Mouse (Mus musculus): ENCODE results near the gene Rgp1. TPM values are rescaled to one million over a fixed set of nuclear protein-coding genes. Genes with fewer than 3 reads are reported as not detected.

Gene Rgp1
- polyA plus RNA-seq, 1 experiment = 31.9 TPM

GRCm38 (mm10) chr4:43558028-43558630 lies 20.4 kb upstream of the Rgp1 start:
- H3K4me3 ChIP-seq (ENCODE audit: low read depth, low read length) = peak overlapping the region; percentile 14; the same call in 1 of the 2 replicates

GRCm38 (mm10) chr4:43558631-43559356 lies 19.7 kb upstream of the Rgp1 start:
- H3K36me3 ChIP-seq (ENCODE audit: control insufficient read depth, insufficient read depth, low read length) = peaks cover 30% of the 10 kb centered on the region
- 49% methylated on average over 13 of the region's 13 CpGs for WGBS
- peak overlapping the region; percentile 43 for H3K4me3 ChIP-seq (ENCODE audit: low read depth, low read length)
- H3K4me1 ChIP-seq (ENCODE audit: control insufficient read depth, insufficient read depth, insufficient read length, low read length) = peaks cover 15% of the 10 kb centered on the region; the same call in 1 of the 2 replicates
- H3K27ac ChIP-seq (ENCODE audit: insufficient read depth, low read depth, low read length) = peak overlapping the region; percentile 74
- TF ChIP-seq CTCF (IDR thresholded peaks at IDR 0.05; ENCODE audit: extremely low read depth, insufficient read length, insufficient replicate concordance, low read depth, low read length) (no peak), POLR2A (IDR thresholded peaks at IDR 0.05; ENCODE audit: low read depth, low read length) (peak; percentile 32)
- H3K27me3 ChIP-seq (ENCODE audit: control insufficient read depth, insufficient read depth, low read length) = no peaks in the 10 kb centered on the region

More at GRCm38 (mm10) chr4:43558028-43558630, 20.4 kb upstream of the Rgp1 start:
- Histone ChIP-seq H3K27ac (ENCODE audit: insufficient read depth, low read depth, low read length) (peak overlapping the region; percentile 74), H3K27me3 (ENCODE audit: control insufficient read depth, insufficient read depth, low read length) (no peaks in the 10 kb centered on the region), H3K36me3 (ENCODE audit: control insufficient read depth, insufficient read depth, low read length) (peaks cover 37% of the 10 kb centered on the region), H3K4me1 (ENCODE audit: control insufficient read depth, insufficient read depth, insufficient read length, low read length) (peaks cover 13% of the 10 kb centered on the region; the same call in 1 of the 2 replicates)
- no peak for TF ChIP-seq CTCF (IDR thresholded peaks at IDR 0.05; ENCODE audit: extremely low read depth, insufficient read length, insufficient replicate concordance, low read depth, low read length)
- no peak for TF ChIP-seq POLR2A (IDR thresholded peaks at IDR 0.05; ENCODE audit: low read depth, low read length)
- 45% methylated on average over 5 of the region's 5 CpGs for WGBS

GRCm38 (mm10) chr4:43559519-43560242 lies 18.8 kb upstream of the Rgp1 start:
- Histone ChIP-seq H3K36me3 (ENCODE audit: control insufficient read depth, insufficient read depth, low read length) (peaks cover 26% of the 10 kb centered on the region), H3K27ac (ENCODE audit: insufficient read depth, low read depth, low read length) (peak overlapping the region; percentile 87), H3K27me3 (ENCODE audit: control insufficient read depth, insufficient read depth, low read length) (no peaks in the 10 kb centered on the region), H3K4me3 (ENCODE audit: low read depth, low read length) (peak overlapping the region; percentile 56), H3K4me1 (ENCODE audit: control insufficient read depth, insufficient read depth, insufficient read length, low read length) (peaks cover 17% of the 10 kb centered on the region; the same call in 1 of the 2 replicates)
- WGBS = 67% methylated on average over 13 of the region's 13 CpGs
- TF ChIP-seq CTCF (IDR thresholded peaks at IDR 0.05; ENCODE audit: extremely low read depth, insufficient read length, insufficient replicate concordance, low read depth, low read length) (no peak), POLR2A (IDR thresholded peaks at IDR 0.05; ENCODE audit: low read depth, low read length) (no peak)

GRCm38 (mm10) chr4:43560243-43560611 lies 18.3 kb upstream of the Rgp1 start:
- Histone ChIP-seq H3K4me1 (ENCODE audit: control insufficient read depth, insufficient read depth, insufficient read length, low read length) (peaks cover 17% of the 10 kb centered on the region; the same call in 1 of the 2 replicates), H3K4me3 (ENCODE audit: low read depth, low read length) (peak overlapping the region; percentile 56), H3K27ac (ENCODE audit: insufficient read depth, low read depth, low read length) (peak overlapping the region; percentile 87), H3K36me3 (ENCODE audit: control insufficient read depth, insufficient read depth, low read length) (peaks cover 23% of the 10 kb centered on the region), H3K27me3 (ENCODE audit: control insufficient read depth, insufficient read depth, low read length) (no peaks in the 10 kb centered on the region)
- TF ChIP-seq CTCF (IDR thresholded peaks at IDR 0.05; ENCODE audit: extremely low read depth, insufficient read length, insufficient replicate concordance, low read depth, low read length) (no peak), POLR2A (IDR thresholded peaks at IDR 0.05; ENCODE audit: low read depth, low read length) (0 out of 2 replicates have a peak, but pooled peaks have one; percentile 31)
- WGBS = 49% methylated on average over 6 of the region's 6 CpGs

GRCm38 (mm10) chr4:43560976-43561375 lies 17.5 kb upstream of the Rgp1 start:
- Histone ChIP-seq H3K4me3 (ENCODE audit: low read depth, low read length) (peak overlapping the region; percentile 56), H3K36me3 (ENCODE audit: control insufficient read depth, insufficient read depth, low read length) (peaks cover 23% of the 10 kb centered on the region), H3K27ac (ENCODE audit: insufficient read depth, low read depth, low read length) (peak overlapping the region; percentile 83), H3K27me3 (ENCODE audit: control insufficient read depth, insufficient read depth, low read length) (no peaks in the 10 kb centered on the region), H3K4me1 (ENCODE audit: control insufficient read depth, insufficient read depth, insufficient read length, low read length) (peaks cover 17% of the 10 kb centered on the region; the same call in 1 of the 2 replicates)
- TF ChIP-seq CTCF (IDR thresholded peaks at IDR 0.05; ENCODE audit: extremely low read depth, insufficient read length, insufficient replicate concordance, low read depth, low read length) = no peak
- no peak for TF ChIP-seq POLR2A (IDR thresholded peaks at IDR 0.05; ENCODE audit: low read depth, low read length)
- 13% methylated on average over 2 of the region's 2 CpGs for WGBS

- Histone ChIP-seq H3K36me3 (ENCODE audit: control insufficient read depth, insufficient read depth, low read length) (peaks cover 23% of the 10 kb centered on the region), H3K4me1 (ENCODE audit: control insufficient read depth, insufficient read depth, insufficient read length, low read length) (peaks cover 17% of the 10 kb centered on the region; the same call in 1 of the 2 replicates), H3K4me3 (ENCODE audit: low read depth, low read length) (peak overlapping the region; percentile 84), H3K27ac (ENCODE audit: insufficient read depth, low read depth, low read length) (peak overlapping the region; percentile 93), H3K27me3 (ENCODE audit: control insufficient read depth, insufficient read depth, low read length) (no peaks in the 10 kb centered on the region)
- WGBS = 1% methylated on average over 16 of the region's 16 CpGs
- no peak for TF ChIP-seq POLR2A (IDR thresholded peaks at IDR 0.05; ENCODE audit: low read depth, low read length)
- no peak for TF ChIP-seq CTCF (IDR thresholded peaks at IDR 0.05; ENCODE audit: extremely low read depth, insufficient read length, insufficient replicate concordance, low read depth, low read length)
These were observed 17.0 kb upstream of the Rgp1 start for GRCm38 (mm10) chr4:43561436-43561996.
